Mouse (Mus musculus): ENCODE measurements at regions not wholly inside any gene's neighbourhood (a gene's known extent, or its start where the extent isn't known, plus 50 kb on each side); places are given as distances from the start of the nearest gene placed in this dataset.

GRCm38 (mm10) chr10:100685748-100686147 is 95.5 kb downstream of the 1700017N19Rik start:
- no peak for ATAC-seq (ENCODE audit: low FRiP score, low TSS enrichment)
- WGBS, result 59% methylated on average over 3 of the region's 3 CpGs
- Histone ChIP-seq H3K9me3 (ENCODE audit: low read length) (no peaks in the 10 kb centered on the region), H3K4me1 (ENCODE audit: insufficient read depth, low read length) (no peaks in the 10 kb centered on the region), H3K36me3 (ENCODE audit: insufficient read depth, low read length) (no peaks in the 10 kb centered on the region), H3K27me3 (ENCODE audit: insufficient read depth, low read length) (no peaks in the 10 kb centered on the region), H3K9ac (replicated peaks; ENCODE audit: low read length) (no peak overlapping the region), H3K4me2 (replicated peaks; ENCODE audit: low read depth, low read length) (no peak overlapping the region), H3K27ac (ENCODE audit: low read length) (no peak overlapping the region), H3K4me3 (ENCODE audit: low read length) (no peak overlapping the region)

DNA sequence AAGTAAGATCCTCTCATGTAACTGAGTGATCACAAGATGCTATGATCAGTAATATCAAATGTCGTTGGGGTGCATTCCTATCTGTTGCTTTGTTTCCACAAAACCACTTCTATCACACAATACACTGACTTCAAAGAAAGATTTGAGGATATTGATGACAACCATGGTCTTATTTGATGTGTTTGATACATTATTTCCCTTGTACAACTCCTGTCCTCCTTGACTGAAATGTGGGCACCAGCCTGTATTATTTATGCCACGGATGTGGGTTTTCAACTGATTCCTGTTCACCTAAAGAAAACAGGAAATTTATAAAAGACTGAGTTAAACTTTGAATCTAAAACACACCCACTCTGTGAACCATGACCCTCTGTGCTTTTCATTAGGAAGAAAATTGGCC is 105.7 kb downstream of the 1700017N19Rik start:
- Histone ChIP-seq H3K4me1 (ENCODE audit: insufficient read depth, low read length) (no peaks in the 10 kb centered on the region), H3K9ac (replicated peaks; ENCODE audit: low read length) (no peak overlapping the region), H3K27me3 (ENCODE audit: insufficient read depth, low read length) (no peaks in the 10 kb centered on the region), H3K36me3 (ENCODE audit: insufficient read depth, low read length) (no peaks in the 10 kb centered on the region), H3K4me2 (replicated peaks; ENCODE audit: low read depth, low read length) (no peak overlapping the region), H3K4me3 (ENCODE audit: low read length) (no peak overlapping the region), H3K9me3 (ENCODE audit: low read length) (no peaks in the 10 kb centered on the region), H3K27ac (ENCODE audit: low read length) (no peak overlapping the region)
- WGBS, result 69% methylated on average over 2 of the region's 2 CpGs
- no peak for ATAC-seq (ENCODE audit: low FRiP score, low TSS enrichment)

DNA sequence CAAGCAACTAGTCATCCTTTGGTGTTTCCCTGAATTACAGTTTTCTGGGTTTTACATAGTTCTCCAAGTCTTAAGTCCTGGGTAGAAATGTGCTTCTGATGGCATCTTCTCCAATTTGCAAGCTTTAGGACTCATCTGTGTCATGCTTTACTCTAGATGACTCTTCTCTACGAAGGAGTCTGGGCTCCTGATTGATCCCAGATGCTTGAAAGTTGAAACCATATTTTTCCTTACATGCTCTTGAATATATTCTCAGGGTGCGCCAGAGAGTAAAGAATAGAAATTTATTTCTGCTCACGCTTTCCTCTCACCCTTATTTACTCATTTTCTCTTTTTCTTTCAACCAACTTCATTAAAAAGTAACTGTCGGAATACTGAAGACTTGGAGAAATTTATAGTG is 108.9 kb downstream of the 1700017N19Rik start:
- Histone ChIP-seq H3K27me3 (ENCODE audit: insufficient read depth, low read length) (no peaks in the 10 kb centered on the region), H3K4me1 (ENCODE audit: insufficient read depth, low read length) (no peaks in the 10 kb centered on the region), H3K9me3 (ENCODE audit: low read length) (no peaks in the 10 kb centered on the region), H3K4me2 (replicated peaks; ENCODE audit: low read depth, low read length) (no peak overlapping the region), H3K9ac (replicated peaks; ENCODE audit: low read length) (no peak overlapping the region), H3K4me3 (ENCODE audit: low read length) (no peak overlapping the region), H3K27ac (ENCODE audit: low read length) (no peak overlapping the region), H3K36me3 (ENCODE audit: insufficient read depth, low read length) (no peaks in the 10 kb centered on the region)
- ATAC-seq (ENCODE audit: low FRiP score, low TSS enrichment), result no peak
- WGBS, result 75% methylated on average over 4 of the region's 4 CpGs

- Histone ChIP-seq H3K4me3 (ENCODE audit: low read length) (no peak overlapping the region), H3K27me3 (ENCODE audit: insufficient read depth, low read length) (no peaks in the 10 kb centered on the region), H3K4me1 (ENCODE audit: insufficient read depth, low read length) (no peaks in the 10 kb centered on the region), H3K9me3 (ENCODE audit: low read length) (no peaks in the 10 kb centered on the region), H3K4me2 (replicated peaks; ENCODE audit: low read depth, low read length) (no peak overlapping the region), H3K36me3 (ENCODE audit: insufficient read depth, low read length) (no peaks in the 10 kb centered on the region), H3K9ac (replicated peaks; ENCODE audit: low read length) (no peak overlapping the region), H3K27ac (ENCODE audit: low read length) (no peak overlapping the region)
- WGBS, result 65% methylated on average over 10 of the region's 10 CpGs
- no peak for ATAC-seq (ENCODE audit: low FRiP score, low TSS enrichment)
Observed at GRCm38 (mm10) chr10:100700281-100701205, 110.3 kb downstream of the 1700017N19Rik start.

DNA sequence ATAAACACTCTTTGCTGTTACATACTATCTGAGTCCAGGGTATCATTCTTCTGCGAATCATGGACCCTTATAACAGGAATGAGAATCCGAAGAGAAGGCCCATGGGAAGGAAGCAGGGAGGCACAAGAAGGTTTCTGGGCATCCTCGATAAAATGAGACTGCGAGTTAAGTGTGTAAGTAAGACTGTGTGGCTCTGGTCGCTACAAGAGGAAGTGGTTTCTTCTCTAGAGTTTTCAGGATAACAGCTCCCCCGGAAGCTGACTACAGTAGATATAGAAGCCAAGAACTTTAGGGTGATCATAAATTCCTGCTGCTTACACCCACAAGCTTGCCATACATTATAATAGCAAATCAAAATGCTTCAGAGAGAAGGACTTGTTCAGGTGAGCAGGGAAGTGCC is 111.7 kb downstream of the 1700017N19Rik start:
- Histone ChIP-seq H3K9me3 (ENCODE audit: low read length) (no peaks in the 10 kb centered on the region), H3K4me2 (replicated peaks; ENCODE audit: low read depth, low read length) (no peak overlapping the region), H3K4me1 (ENCODE audit: insufficient read depth, low read length) (no peaks in the 10 kb centered on the region), H3K27me3 (ENCODE audit: insufficient read depth, low read length) (no peaks in the 10 kb centered on the region), H3K36me3 (ENCODE audit: insufficient read depth, low read length) (no peaks in the 10 kb centered on the region), H3K27ac (ENCODE audit: low read length) (no peak overlapping the region), H3K4me3 (ENCODE audit: low read length) (no peak overlapping the region), H3K9ac (replicated peaks; ENCODE audit: low read length) (no peak overlapping the region)
- 86% methylated on average over 6 of the region's 6 CpGs for WGBS
- no peak for ATAC-seq (ENCODE audit: low FRiP score, low TSS enrichment)

- H3K36me3 ChIP-seq (ENCODE audit: insufficient read depth, low read length), result no peaks in the 10 kb centered on the region
- WGBS, result 83% methylated on average over 7 of the region's 7 CpGs
- H3K4me1 ChIP-seq (ENCODE audit: insufficient read depth, low read length), result no peaks in the 10 kb centered on the region
- no peak overlapping the region for H3K27ac ChIP-seq (ENCODE audit: low read length)
- ATAC-seq (ENCODE audit: low FRiP score, low TSS enrichment), result no peak
- H3K4me2 ChIP-seq (replicated peaks; ENCODE audit: low read depth, low read length), result no peak overlapping the region
- H3K27me3 ChIP-seq (ENCODE audit: insufficient read depth, low read length), result no peaks in the 10 kb centered on the region
- no peaks in the 10 kb centered on the region for H3K9me3 ChIP-seq (ENCODE audit: low read length)
- H3K4me3 ChIP-seq (ENCODE audit: low read length), result no peak overlapping the region
- no peak overlapping the region for H3K9ac ChIP-seq (replicated peaks; ENCODE audit: low read length)
Observed at GRCm38 (mm10) chr10:100716084-100716667, 125.9 kb downstream of the 1700017N19Rik start.

GRCm38 (mm10) chr10:100718574-100718973 is 128.3 kb downstream of the 1700017N19Rik start:
- Histone ChIP-seq H3K27me3 (ENCODE audit: insufficient read depth, low read length) (no peaks in the 10 kb centered on the region), H3K9ac (replicated peaks; ENCODE audit: low read length) (no peak overlapping the region), H3K27ac (ENCODE audit: low read length) (no peak overlapping the region), H3K4me2 (replicated peaks; ENCODE audit: low read depth, low read length) (no peak overlapping the region), H3K36me3 (ENCODE audit: insufficient read depth, low read length) (no peaks in the 10 kb centered on the region), H3K4me3 (ENCODE audit: low read length) (no peak overlapping the region), H3K9me3 (ENCODE audit: low read length) (no peaks in the 10 kb centered on the region), H3K4me1 (ENCODE audit: insufficient read depth, low read length) (no peaks in the 10 kb centered on the region)
- ATAC-seq (ENCODE audit: low FRiP score, low TSS enrichment), result no peak
- 56% methylated on average over 3 of the region's 3 CpGs for WGBS

DNA sequence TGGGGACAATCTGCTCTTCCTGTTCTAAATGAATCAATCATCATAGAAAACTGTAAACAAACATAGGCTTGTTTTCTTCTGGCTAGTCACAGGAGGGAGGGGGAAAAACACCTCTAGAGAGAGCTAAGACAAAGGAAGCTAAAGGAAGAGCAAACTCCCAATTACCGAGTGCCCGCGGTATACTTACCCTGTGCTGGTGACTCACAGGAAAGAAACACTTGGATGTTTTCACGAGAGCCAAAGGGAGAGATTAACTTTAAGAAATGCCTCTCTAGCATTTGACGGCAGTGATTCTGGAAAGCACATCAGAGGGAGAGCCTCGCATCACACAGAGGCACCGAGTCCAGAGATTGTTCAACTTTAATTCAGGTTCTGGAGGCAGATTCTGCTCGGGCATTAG is 151.0 kb downstream of the 1700017N19Rik start:
- 51% methylated on average over 8 of the region's 8 CpGs for WGBS
- Histone ChIP-seq H3K4me3 (ENCODE audit: low read length) (no peak overlapping the region), H3K27ac (ENCODE audit: low read length) (no peak overlapping the region), H3K36me3 (ENCODE audit: insufficient read depth, low read length) (no peaks in the 10 kb centered on the region), H3K4me1 (ENCODE audit: insufficient read depth, low read length) (no peaks in the 10 kb centered on the region), H3K4me2 (replicated peaks; ENCODE audit: low read depth, low read length) (peak overlapping the region; percentile 18; the same call in 1 of the 2 replicates), H3K9me3 (ENCODE audit: low read length) (no peaks in the 10 kb centered on the region), H3K27me3 (ENCODE audit: insufficient read depth, low read length) (no peaks in the 10 kb centered on the region), H3K9ac (replicated peaks; ENCODE audit: low read length) (no peak overlapping the region)
- no peak for ATAC-seq (ENCODE audit: low FRiP score, low TSS enrichment)

DNA sequence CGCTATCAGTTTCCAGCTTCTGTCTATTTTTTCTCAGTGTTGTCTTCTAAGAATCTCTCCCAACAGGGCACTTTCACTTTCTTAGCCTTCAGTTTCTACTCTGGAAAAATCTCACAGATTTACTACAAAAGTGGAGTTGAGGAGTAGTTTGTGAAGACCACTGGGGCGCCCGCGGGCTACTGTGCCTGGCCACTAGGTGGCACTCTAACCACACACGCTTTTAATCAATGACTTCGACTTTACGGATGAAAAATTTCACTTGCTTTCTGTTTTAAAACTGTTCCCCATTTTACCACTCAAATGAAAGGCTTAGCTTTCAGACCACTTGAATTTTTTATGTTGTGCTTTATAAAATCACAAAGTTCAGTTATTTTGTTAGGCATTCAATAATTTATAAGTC is 151.8 kb downstream of the 1700017N19Rik start:
- no peak overlapping the region for H3K9ac ChIP-seq (replicated peaks; ENCODE audit: low read length)
- no peaks in the 10 kb centered on the region for H3K36me3 ChIP-seq (ENCODE audit: insufficient read depth, low read length)
- 0 out of 2 replicates have a peak overlapping the region, but pooled peaks have one; percentile 7 for H3K4me2 ChIP-seq (replicated peaks; ENCODE audit: low read depth, low read length)
- ATAC-seq (ENCODE audit: low FRiP score, low TSS enrichment), result no peak
- 12% methylated on average over 7 of the region's 7 CpGs for WGBS
- H3K4me3 ChIP-seq (ENCODE audit: low read length), result no peak overlapping the region
- H3K4me1 ChIP-seq (ENCODE audit: insufficient read depth, low read length), result no peaks in the 10 kb centered on the region
- H3K27me3 ChIP-seq (ENCODE audit: insufficient read depth, low read length), result no peaks in the 10 kb centered on the region
- H3K9me3 ChIP-seq (ENCODE audit: low read length), result no peaks in the 10 kb centered on the region
- H3K27ac ChIP-seq (ENCODE audit: low read length), result no peak overlapping the region

DNA sequence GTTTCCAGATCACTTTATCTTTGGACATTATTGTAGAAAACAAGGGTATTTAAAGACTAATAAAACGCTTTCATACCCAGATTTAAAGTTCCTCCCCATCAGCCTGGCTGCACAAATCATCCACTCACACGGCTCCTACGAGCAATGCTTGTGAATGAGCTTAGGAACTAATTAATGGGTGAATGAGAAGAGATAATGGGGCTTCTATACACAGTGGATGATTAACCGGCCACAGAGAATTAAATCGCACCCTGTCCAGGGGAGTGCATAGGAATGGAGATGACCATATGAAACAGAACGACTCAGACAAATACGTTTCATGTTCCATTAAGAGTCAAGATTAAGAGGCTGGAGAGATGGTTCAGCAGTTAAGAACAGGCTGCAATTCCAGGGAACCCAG is 155.9 kb downstream of the 1700017N19Rik start:
- Histone ChIP-seq H3K9me3 (ENCODE audit: low read length) (no peaks in the 10 kb centered on the region), H3K4me1 (ENCODE audit: insufficient read depth, low read length) (no peaks in the 10 kb centered on the region), H3K4me2 (replicated peaks; ENCODE audit: low read depth, low read length) (no peak overlapping the region), H3K36me3 (ENCODE audit: insufficient read depth, low read length) (no peaks in the 10 kb centered on the region), H3K4me3 (ENCODE audit: low read length) (no peak overlapping the region), H3K27me3 (ENCODE audit: insufficient read depth, low read length) (no peaks in the 10 kb centered on the region), H3K27ac (ENCODE audit: low read length) (no peak overlapping the region), H3K9ac (replicated peaks; ENCODE audit: low read length) (no peak overlapping the region)
- 55% methylated on average over 7 of the region's 7 CpGs for WGBS
- no peak for ATAC-seq (ENCODE audit: low FRiP score, low TSS enrichment)

Data from kidney, embryonic 16.5 days (tissue).